Mouse (Mus musculus) heart, postnatal 0 days (tissue): ENCODE data around the gene Gmnc. TPM values are rescaled to one million over a fixed set of nuclear protein-coding genes. Genes with fewer than 3 reads are reported as not detected.

Experiments used
- ATAC-seq: fragments of 200-750 bp; cut with Nextera tagmentation; 2 replicates; pipeline ENCODE4 v1.8.0; 2017; ENCODE audit warnings: low read depth, moderate number of reproducible peaks, moderate library complexity; ENCODE audit not compliant: insufficient read depth
- DNase-seq: peaks from one replicate; pipeline ENCODE4 v3.0.0-alpha.2; 2016; ENCODE audit warnings: low spot score
- H3K27ac ChIP-seq: fragments of 300-500 bp; sonication (generic); 2 replicates; pipeline ENCODE4 v1.5.1; 2014; ENCODE audit warnings: low read depth, mild to moderate bottlenecking
- H3K27me3 ChIP-seq: fragments of 300-500 bp; sonication (generic); 2 replicates; pipeline ENCODE4 v1.6.1; 2014; ENCODE audit warnings: low read length, mixed read lengths; ENCODE audit not compliant: control insufficient read depth, insufficient read depth
- H3K36me3 ChIP-seq: fragments of 300-500 bp; sonication (generic); replicated peaks from 2 replicates; pipeline ENCODE4 v1.6.1; 2014; ENCODE audit warnings: low read length, mixed read lengths; ENCODE audit not compliant: control insufficient read depth, insufficient read depth
- H3K4me1 ChIP-seq: fragments of 300-500 bp; sonication (generic); 2 replicates; pipeline ENCODE4 v1.6.1; 2014; ENCODE audit warnings: antibody characterized with exemption; ENCODE audit not compliant: control insufficient read depth, insufficient read depth
- H3K4me2 ChIP-seq: fragments of 300-500 bp; sonication (generic); 2 replicates; pipeline ENCODE4 v1.6.1; 2014; ENCODE audit warnings: low read depth, mild to moderate bottlenecking, low read length, moderate library complexity
- H3K4me3 ChIP-seq: fragments of 300-500 bp; sonication (generic); 2 replicates; pipeline ENCODE4 v1.5.1; 2014; ENCODE audit warnings: low read depth, low read length
- H3K9ac ChIP-seq: fragments of 300-500 bp; sonication (generic); replicated peaks from 2 replicates; pipeline ENCODE4 v1.6.1; 2014; ENCODE audit warnings: low read depth, low read length, mixed read lengths
- H3K9me3 ChIP-seq: fragments of 300-500 bp; sonication (generic); replicated peaks from 2 replicates; pipeline ENCODE4 v1.6.1; 2016; ENCODE audit warnings: low read length; ENCODE audit not compliant: control insufficient read depth
- CTCF ChIP-seq: IDR thresholded peaks from 2 replicates; pipeline ENCODE4 v1.5.1; 2016; ENCODE audit warnings: antibody characterized with exemption, control low read depth, low read depth
- EP300 ChIP-seq: IDR thresholded peaks from 2 replicates; pipeline ENCODE4 v1.6.1; 2016; ENCODE audit warnings: antibody characterized with exemption, low read depth
- WGBS: fragments of 180-500 bp; shearing (Covaris S2); extraction: QIAGEN DNeasy Blood & Tissue Kit; methylation state at CpG from one replicate; pipeline ENCODE4 v1.1.7; 2014; 5-methylcytosine and 5-hydroxymethylcytosine counted together
- polyA plus RNA-seq: library from polyadenylated mRNA; unstranded; fragments of >200 nt; fragmentation: Nextera tagmentation; extraction: Ambion mirVana; gene quantifications from 2 replicates; pipeline ENCODE4 v1.2.1, GENCODE M21; 2015
- total RNA-seq: library from RNA; depleted of rRNA; stranded (reverse); fragments of >200 nt; gene quantifications from 2 replicates; pipeline ENCODE4 v1.2.3, GENCODE M21; 2014; ENCODE audit warnings: low replicate concordance

Gmnc gene
- total and polyA plus RNA-seq, 2 experiments from 2014 or later = not detected

- WGBS = 21% methylated on average over 4 of the region's 4 CpGs
- no peak overlapping the region for H3K4me3 ChIP-seq
- H3K36me3 ChIP-seq = no peaks in the 10 kb centered on the region
- no peak overlapping the region for H3K4me2 ChIP-seq
- H3K27me3 ChIP-seq = no peaks in the 10 kb centered on the region
- no peak overlapping the region for H3K27ac ChIP-seq
- no peak for TF ChIP-seq CTCF
- TF ChIP-seq EP300 = no peak
- no peaks in the 10 kb centered on the region for H3K9me3 ChIP-seq
- H3K4me1 ChIP-seq = no peaks in the 10 kb centered on the region
- ATAC-seq = no peak
- H3K9ac ChIP-seq = no peak overlapping the region
- DNase-seq = no peak
Observed at GRCm38 (mm10) chr16:26901471-26901870, 90.0 kb downstream of the Gmnc start.

- Histone ChIP-seq H3K4me2 (no peak overlapping the region), H3K9ac (no peak overlapping the region), H3K9me3 (no peaks in the 10 kb centered on the region), H3K4me1 (no peaks in the 10 kb centered on the region), H3K36me3 (no peaks in the 10 kb centered on the region), H3K4me3 (no peak overlapping the region), H3K27me3 (no peaks in the 10 kb centered on the region), H3K27ac (no peak overlapping the region)
- TF ChIP-seq CTCF (no peak), EP300 (no peak)
- ATAC-seq (no peak), DNase-seq (no peak)
- WGBS = 55% methylated on average over 4 of the region's 4 CpGs
Observed at GRCm38 (mm10) chr16:26886337-26886736, 105.1 kb downstream of the Gmnc start.

DNA sequence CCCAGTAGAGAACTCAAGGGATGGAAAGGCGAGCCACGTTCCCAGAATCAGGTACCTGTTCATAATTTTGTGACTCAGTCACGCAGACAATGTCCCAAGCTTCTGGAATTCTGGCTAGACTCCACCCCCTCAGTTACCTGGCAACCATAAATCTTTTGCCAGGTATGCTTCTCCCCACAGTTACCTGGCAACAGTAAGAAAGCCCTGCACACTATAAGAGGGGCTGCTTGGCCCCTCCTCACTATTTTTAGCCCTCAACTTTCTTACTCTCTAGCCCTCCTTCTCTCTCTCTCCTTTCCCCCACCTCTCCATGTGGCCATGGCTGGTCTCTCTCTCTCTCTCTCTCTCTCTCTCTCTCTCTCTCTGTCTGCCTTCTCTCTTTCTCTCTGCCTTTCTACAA, 114.6 kb downstream of the Gmnc start:
- Histone ChIP-seq H3K4me2 (no peak overlapping the region), H3K27ac (no peak overlapping the region), H3K9ac (no peak overlapping the region), H3K4me1 (no peaks in the 10 kb centered on the region), H3K9me3 (no peaks in the 10 kb centered on the region), H3K4me3 (no peak overlapping the region), H3K36me3 (no peaks in the 10 kb centered on the region), H3K27me3 (no peaks in the 10 kb centered on the region)
- TF ChIP-seq CTCF (no peak), EP300 (no peak)
- 65% methylated on average over 3 of the region's 3 CpGs for WGBS
- ATAC-seq = no peak
- no peak for DNase-seq
